Mouse (Mus musculus) MEL (cell line): ENCODE results near the gene Plac9a.

Experiments used
- BHLHE40 ChIP-seq: IDR thresholded peaks from 2 replicates; pipeline ENCODE4 v1.6.1; 2012; ENCODE audit warnings: low read depth, mild to moderate bottlenecking, inconsistent platforms, low read length, improper control_type of control experiment, borderline replicate concordance
- CTCF ChIP-seq, 3 experiments: IDR thresholded peaks in 2 of 3; conservative IDR thresholded peaks in 1 of 3; 2 replicates each; pipeline ENCODE4 v1.5.1; 2011 to 2012; ENCODE audit warnings: low read length in 3 of 3, low read depth in 2 of 3, mild to moderate bottlenecking in 2 of 3, improper control_type of control experiment in 1 of 3, inconsistent platforms in 1 of 3, mixed read lengths in 1 of 3, moderate library complexity in 1 of 3; ENCODE audit not compliant: control insufficient read depth in 1 of 3, insufficient read depth in 1 of 3, poor library complexity in 1 of 3, severe bottlenecking in 1 of 3
- ELF1 ChIP-seq: IDR thresholded peaks from 2 replicates; pipeline ENCODE4 v1.6.1; 2014; ENCODE audit warnings: low read depth, mild to moderate bottlenecking, inconsistent platforms, low read length, improper control_type of control experiment, moderate library complexity
- EP300 ChIP-seq, 2 experiments: IDR thresholded peaks; 2 replicates each; pipeline ENCODE4 v1.6.1; 2011; ENCODE audit warnings: improper control_type of control experiment in 2 of 2, low read length in 2 of 2, low read depth in 1 of 2, mild to moderate bottlenecking in 1 of 2
- GABPA ChIP-seq: IDR thresholded peaks from 2 replicates; pipeline ENCODE4 v1.6.1; 2012; ENCODE audit warnings: low read depth, mild to moderate bottlenecking, inconsistent platforms, low read length, improper control_type of control experiment, moderate library complexity
- GATA1 ChIP-seq: IDR thresholded peaks from 2 replicates; pipeline ENCODE4 v1.6.1; 2011; ENCODE audit warnings: low read depth, low read length, improper control_type of control experiment
- HCFC1 ChIP-seq: IDR thresholded peaks from 2 replicates; pipeline ENCODE4 v1.6.1; 2012; ENCODE audit warnings: low read depth, mild to moderate bottlenecking, inconsistent platforms, low read length, improper control_type of control experiment, moderate library complexity
- MAFK ChIP-seq: IDR thresholded peaks from 2 replicates; pipeline ENCODE4 v1.6.1; 2011; ENCODE audit warnings: low read depth, mild to moderate bottlenecking, low read length, improper control_type of control experiment, borderline replicate concordance
- NRF1 ChIP-seq: IDR thresholded peaks from 2 replicates; pipeline ENCODE4 v1.6.1; 2014; ENCODE audit warnings: low read depth, mild to moderate bottlenecking, inconsistent platforms, low read length, improper control_type of control experiment, moderate library complexity; ENCODE audit not compliant: poor library complexity, insufficient read depth, severe bottlenecking
- POLR2A ChIP-seq, 2 experiments: IDR thresholded peaks; 2 replicates each; pipeline ENCODE4 v1.6.1; 2011 to 2012; ENCODE audit warnings: low read length in 2 of 2, mild to moderate bottlenecking in 2 of 2, control low read depth in 1 of 2, improper control_type of control experiment in 1 of 2, low read depth in 1 of 2, moderate library complexity in 1 of 2; ENCODE audit not compliant: control insufficient read depth in 1 of 2, insufficient read depth in 1 of 2, poor library complexity in 1 of 2
- UBTF ChIP-seq: IDR thresholded peaks from 2 replicates; pipeline ENCODE4 v1.6.1; 2012; ENCODE audit warnings: low read depth, mild to moderate bottlenecking, inconsistent platforms, low read length, improper control_type of control experiment, moderate library complexity, borderline replicate concordance; ENCODE audit not compliant: insufficient read depth

DNA sequence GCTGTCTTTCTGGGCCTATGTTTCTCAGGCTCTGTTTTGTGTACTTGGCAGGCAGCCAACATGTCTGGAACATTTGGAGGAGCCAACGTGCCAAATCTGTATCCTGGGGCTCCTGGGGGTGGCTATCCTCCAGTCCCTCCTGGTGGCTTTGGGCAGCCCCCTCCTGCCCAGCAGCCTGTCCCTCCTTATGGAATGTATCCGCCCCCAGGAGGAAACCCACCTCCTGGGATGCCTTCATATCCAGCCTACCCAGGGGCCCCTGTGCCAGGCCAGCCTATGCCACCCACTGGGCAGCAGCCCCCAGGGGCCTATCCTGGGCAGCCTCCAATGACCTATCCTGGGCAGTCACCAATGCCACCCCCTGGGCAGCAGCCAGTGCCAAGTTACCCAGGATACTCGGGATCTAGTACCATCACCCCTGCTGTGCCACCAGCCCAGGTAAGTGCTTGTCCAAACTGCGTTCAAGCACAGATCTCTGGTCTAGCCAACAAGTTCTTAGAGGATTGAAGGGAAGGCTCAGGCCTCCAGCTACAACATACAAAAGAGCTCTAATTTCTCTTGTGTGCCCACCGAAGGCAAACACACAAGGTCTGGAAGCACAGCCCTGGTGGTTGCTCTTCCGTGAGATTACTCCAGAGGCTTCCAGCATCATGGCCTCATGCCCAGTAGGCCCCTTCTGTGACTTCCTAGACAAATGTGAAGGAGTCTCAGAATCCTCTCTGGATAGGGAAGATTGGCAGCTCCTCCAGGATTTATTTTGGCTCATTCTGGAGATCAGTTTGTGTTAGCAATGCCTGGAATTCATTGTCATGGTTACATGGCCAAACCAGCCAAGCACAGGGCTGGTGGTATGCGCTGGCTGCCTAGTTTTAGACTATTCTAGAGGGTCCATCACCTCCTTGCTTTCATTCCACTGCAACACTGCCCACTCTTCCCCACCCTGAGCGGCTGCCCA, 30.2 kb downstream of the Plac9a start:
- TF ChIP-seq BHLHE40 (no peak), GATA1 (no peak), CTCF (IDR thresholded peaks at IDR 0.05 in 2 of 3, conservative IDR thresholded peaks at IDR 0.05 in 1 of 3; ENCODE audit: control insufficient read depth in 1 of 3, insufficient read depth in 1 of 3, low read depth in 2 of 3, low read length in 3 of 3, poor library complexity in 1 of 3, severe bottlenecking in 1 of 3) (no peak), HCFC1 (no peak), MAFK (no peak), POLR2A (IDR thresholded peaks at IDR 0.05; ENCODE audit: control insufficient read depth in 1 of 2, insufficient read depth in 1 of 2, low read depth in 1 of 2, low read length in 2 of 2, poor library complexity in 1 of 2) (no peak), EP300 (IDR thresholded peaks at IDR 0.05; ENCODE audit: low read depth in 1 of 2, low read length in 2 of 2) (no peak), UBTF (no peak), GABPA (no peak), ELF1 (no peak), NRF1 (no peak)
